Mouse (Mus musculus) B cell, adult 2 months (primary cell): ENCODE data around the gene Arhgap31.
A peak's percentile ranks its signal among the peaks of the same experiment; 100 is the strongest.

Source experiments
- DNase-seq, 2 experiments: peaks; one replicate each; pipeline ENCODE4 v3.0.0; 2022

Gene Arhgap31

GRCm38 (mm10) chr16:38712581-38713403 lies at the start of gene Arhgap31:
Gene Arhgap31, minus strand, starts transcription at chr16:38713274.
- DNase-seq = peak; percentile 72 to 79

- no peak for DNase-seq
These were observed 49.3 kb upstream of the Arhgap31 start for GRCm38 (mm10) chr16:38762401-38762800.

- no peak for DNase-seq
These were observed 48.9 kb upstream of the Arhgap31 start for GRCm38 (mm10) chr16:38761972-38762371.

GRCm38 (mm10) chr16:38760834-38761375 lies 47.8 kb upstream of the Arhgap31 start:
- DNase-seq = peak; percentile 14 to 25

GRCm38 (mm10) chr16:38760239-38760638 lies 47.2 kb upstream of the Arhgap31 start:
- DNase-seq = no peak

- DNase-seq = no peak
These were observed 45.2 kb upstream of the Arhgap31 start for GRCm38 (mm10) chr16:38758104-38758861.

GRCm38 (mm10) chr16:38757626-38758025 lies 44.6 kb upstream of the Arhgap31 start:
- DNase-seq = no peak

GRCm38 (mm10) chr16:38756572-38756971 lies 43.5 kb upstream of the Arhgap31 start:
- DNase-seq = no peak

- no peak for DNase-seq
These were observed 43.1 kb upstream of the Arhgap31 start for GRCm38 (mm10) chr16:38756177-38756503.

- no peak for DNase-seq
These were observed 42.5 kb upstream of the Arhgap31 start for GRCm38 (mm10) chr16:38755452-38756176.

GRCm38 (mm10) chr16:38753631-38754030 lies 40.6 kb upstream of the Arhgap31 start:
- no peak for DNase-seq

GRCm38 (mm10) chr16:38750803-38751202 lies 37.7 kb upstream of the Arhgap31 start:
- no peak for DNase-seq

- no peak for DNase-seq
These were observed 31.0 kb upstream of the Arhgap31 start for GRCm38 (mm10) chr16:38743941-38744673.

GRCm38 (mm10) chr16:38742659-38743131 lies 29.6 kb upstream of the Arhgap31 start:
- DNase-seq = peak; percentile 49 to 50

GRCm38 (mm10) chr16:38742113-38742658 lies 29.1 kb upstream of the Arhgap31 start, which contains the start of gene B4galt4:
Gene B4galt4, plus strand, starts transcription at chr16:38742264.
- DNase-seq = peak; percentile 37 to 44

GRCm38 (mm10) chr16:38741204-38741903 lies 28.3 kb upstream of the Arhgap31 start:
- no peak for DNase-seq

- DNase-seq = peak; percentile 55 to 62
These were observed 17.8 kb upstream of the Arhgap31 start for GRCm38 (mm10) chr16:38730921-38731320.

GRCm38 (mm10) chr16:38729610-38730288 lies 16.7 kb upstream of the Arhgap31 start:
- DNase-seq = peak; percentile 33 to 41

GRCm38 (mm10) chr16:38729139-38729538 lies 16.1 kb upstream of the Arhgap31 start:
- DNase-seq = no peak

GRCm38 (mm10) chr16:38728576-38729132 lies 15.6 kb upstream of the Arhgap31 start:
- no peak for DNase-seq
